Mouse (Mus musculus): Measurements from ENCODE around the gene Gm28490.
"Not testable (repeated sequence)": the region's sequence is repeated elsewhere in the genome, so short reads cannot be mapped to it uniquely, and the experiment has no call there.

Gene Gm28490

GRCm38 (mm10) chrY:31634656-31635055 lies at the start of gene Gm28490:
Gm28490 (minus strand) TSS chrY:31634756.
- DNase-seq (ENCODE audit: low spot score in 2 of 2), result not testable (repeated sequence)
